Mouse (Mus musculus) MEL (cell line): ENCODE data around the gene Gm5615. TPM values are rescaled to one million over a fixed set of nuclear protein-coding genes. Genes with fewer than 3 reads are reported as not detected.

Source experiments
- DNase-seq: peaks from one replicate; pipeline ENCODE4 v3.0.0; 2011; ENCODE audit warnings: low read depth, low spot score
- H3K27ac ChIP-seq: 2 replicates; pipeline ENCODE4 v1.5.1; 2012; ENCODE audit warnings: low read depth, mild to moderate bottlenecking, control low read depth, low read length, moderate library complexity; ENCODE audit not compliant: control insufficient read depth
- H3K27me3 ChIP-seq, 2 experiments: fragments of 150-350 bp in 1 of 2; sonication (generic) in 1 of 2; 2 replicates each; pipeline ENCODE4 v1.6.1; 2012; ENCODE audit warnings: low read length in 2 of 2, mild to moderate bottlenecking in 2 of 2, improper control_type of control experiment in 1 of 2, moderate library complexity in 1 of 2; ENCODE audit not compliant: insufficient read depth in 2 of 2, control insufficient read depth in 1 of 2
- H3K36me3 ChIP-seq, 2 experiments: 2 replicates each; pipeline ENCODE4 v1.6.1; 2012 to 2014; ENCODE audit warnings: low read length in 2 of 2, improper control_type of control experiment in 1 of 2, inconsistent platforms in 1 of 2, mild to moderate bottlenecking in 1 of 2; ENCODE audit not compliant: insufficient read depth in 2 of 2, control insufficient read depth in 1 of 2
- H3K4me1 ChIP-seq, 2 experiments: fragments of 150-350 bp in 1 of 2; sonication (generic) in 1 of 2; 2 replicates each; pipeline ENCODE4 v1.6.1; 2012; ENCODE audit warnings: low read length in 2 of 2, improper control_type of control experiment in 1 of 2, mild to moderate bottlenecking in 1 of 2; ENCODE audit not compliant: insufficient read depth in 2 of 2, control insufficient read depth in 1 of 2
- H3K4me3 ChIP-seq, 2 experiments: fragments of 150-350 bp in 1 of 2; sonication (generic) in 1 of 2; 2 replicates each; pipeline ENCODE4 v1.5.1; 2012; ENCODE audit warnings: low read depth in 2 of 2, low read length in 2 of 2, mild to moderate bottlenecking in 2 of 2, moderate library complexity in 2 of 2, control low read depth in 1 of 2, improper control_type of control experiment in 1 of 2; ENCODE audit not compliant: control insufficient read depth in 1 of 2, insufficient read depth in 1 of 2
- H3K79me2 ChIP-seq: 2 replicates; pipeline ENCODE4 v1.6.1; 2012; ENCODE audit warnings: mild to moderate bottlenecking, low read length, moderate library complexity; ENCODE audit not compliant: control insufficient read depth, poor library complexity, insufficient read depth
- H3K9ac ChIP-seq: 2 replicates; pipeline ENCODE4 v1.6.1; 2012; ENCODE audit warnings: low read depth, mild to moderate bottlenecking, control low read depth, low read length, moderate library complexity; ENCODE audit not compliant: control insufficient read depth, poor library complexity, severe bottlenecking
- H3K9me3 ChIP-seq: fragments of 150-350 bp; sonication (generic); replicated peaks from 2 replicates; pipeline ENCODE4 v1.6.1; 2012; ENCODE audit warnings: mild to moderate bottlenecking, low read length, improper control_type of control experiment, moderate library complexity; ENCODE audit not compliant: insufficient read depth
- BHLHE40 ChIP-seq: IDR thresholded peaks from 2 replicates; pipeline ENCODE4 v1.6.1; 2012; ENCODE audit warnings: low read depth, mild to moderate bottlenecking, inconsistent platforms, low read length, improper control_type of control experiment, borderline replicate concordance
- E2F4 ChIP-seq: IDR thresholded peaks from 2 replicates; pipeline ENCODE4 v1.6.1; 2011; ENCODE audit warnings: low read depth, low read length, improper control_type of control experiment, borderline replicate concordance
- KAT2A ChIP-seq: conservative IDR thresholded peaks from 2 replicates; pipeline ENCODE4 v1.6.1; 2012; ENCODE audit warnings: low read depth, low read length, improper control_type of control experiment, inconsistent platforms
- MXI1 ChIP-seq: IDR thresholded peaks from 2 replicates; pipeline ENCODE4 v1.6.1; 2011; ENCODE audit warnings: mild to moderate bottlenecking, low read depth, low read length, improper control_type of control experiment
- RAD21 ChIP-seq: IDR thresholded peaks from 2 replicates; pipeline ENCODE4 v1.6.1; 2011; ENCODE audit warnings: mild to moderate bottlenecking, low read depth, low read length, improper control_type of control experiment
- TAL1 ChIP-seq: IDR thresholded peaks from 2 replicates; pipeline ENCODE4 v1.6.1; 2012; ENCODE audit warnings: mild to moderate bottlenecking, inconsistent platforms, low read length, moderate library complexity, mixed read lengths
- USF1 ChIP-seq: IDR thresholded peaks from 2 replicates; pipeline ENCODE4 v1.6.1; 2014; ENCODE audit warnings: low read depth, mild to moderate bottlenecking, inconsistent platforms, low read length, improper control_type of control experiment, moderate library complexity
- ZMIZ1 ChIP-seq: IDR thresholded peaks from 2 replicates; pipeline ENCODE4 v1.6.1; 2012; ENCODE audit warnings: low read depth, mild to moderate bottlenecking, inconsistent platforms, low read length, improper control_type of control experiment, moderate library complexity
- ZNF384 ChIP-seq: IDR thresholded peaks from 2 replicates; pipeline ENCODE4 v1.6.1; 2012; ENCODE audit warnings: low read depth, mild to moderate bottlenecking, inconsistent platforms, low read length, improper control_type of control experiment
- polyA plus RNA-seq, 2 experiments: library from polyadenylated mRNA; stranded (reverse) in 1 of 2; unstranded in 1 of 2; fragments of >175 nt in 1 of 2; fragments of >200 nt in 1 of 2; gene quantifications; 2 replicates each; pipeline versions ENCODE4 v1.2.1 to v1.2.4; 2012; ENCODE audit warnings: low replicate concordance in 2 of 2, low read depth in 1 of 2; ENCODE audit not compliant: insufficient read length in 2 of 2, insufficient read depth in 1 of 2, missing spikeins in 1 of 2
- total RNA-seq: library from RNA; depleted of rRNA; stranded (reverse); fragments of 300-350 nt; gene quantifications from 2 replicates; pipeline ENCODE4 v1.2.3, GENCODE M21; 2012; rRNA removed

Gene Gm5615
- total and polyA plus RNA-seq, 3 experiments, result not detected

- Histone ChIP-seq H3K9me3 (no peaks in the 10 kb centered on the region), H3K27me3 (no peaks in the 10 kb centered on the region), H3K79me2 (no peaks in the 10 kb centered on the region), H3K4me1 (no peaks in the 10 kb centered on the region), H3K9ac (no peak overlapping the region), H3K27ac (no peak overlapping the region), H3K4me3 (no peak overlapping the region), H3K36me3 (no peaks in the 10 kb centered on the region)
- TF ChIP-seq E2F4 (no peak), ZNF384 (no peak), KAT2A (no peak), TAL1 (no peak), MXI1 (no peak)
- DNase-seq, result no peak
Measured at GRCm38 (mm10) chr9:36504211-36504610, 37.6 kb downstream of the Gm5615 start.

DNA sequence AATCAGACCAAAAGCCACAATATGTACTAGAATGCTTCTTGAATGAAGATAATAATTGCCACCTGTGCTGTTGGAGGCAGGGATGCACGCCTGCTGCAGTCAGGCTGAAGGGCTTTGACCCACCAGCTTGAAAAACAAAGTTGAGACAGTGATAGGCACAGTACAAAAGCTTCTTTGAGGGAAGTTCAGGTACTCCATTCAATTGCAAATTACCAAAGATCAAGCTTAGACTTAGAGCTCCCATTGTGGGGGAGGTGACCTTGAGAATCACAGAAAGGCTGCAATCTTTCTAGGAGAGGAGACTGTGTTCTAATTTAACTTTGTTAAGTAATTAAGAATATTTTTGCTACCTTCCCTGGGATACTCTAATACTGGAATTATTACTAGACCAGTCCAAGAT is 45.9 kb downstream of the Gm5615 start:
- Histone ChIP-seq H3K27ac (no peak overlapping the region), H3K9me3 (no peaks in the 10 kb centered on the region), H3K36me3 (no peaks in the 10 kb centered on the region), H3K27me3 (no peaks in the 10 kb centered on the region), H3K9ac (no peak overlapping the region), H3K4me3 (no peak overlapping the region), H3K79me2 (no peaks in the 10 kb centered on the region), H3K4me1 (no peaks in the 10 kb centered on the region)
- no peak for DNase-seq
- TF ChIP-seq ZMIZ1, result no peak

DNA sequence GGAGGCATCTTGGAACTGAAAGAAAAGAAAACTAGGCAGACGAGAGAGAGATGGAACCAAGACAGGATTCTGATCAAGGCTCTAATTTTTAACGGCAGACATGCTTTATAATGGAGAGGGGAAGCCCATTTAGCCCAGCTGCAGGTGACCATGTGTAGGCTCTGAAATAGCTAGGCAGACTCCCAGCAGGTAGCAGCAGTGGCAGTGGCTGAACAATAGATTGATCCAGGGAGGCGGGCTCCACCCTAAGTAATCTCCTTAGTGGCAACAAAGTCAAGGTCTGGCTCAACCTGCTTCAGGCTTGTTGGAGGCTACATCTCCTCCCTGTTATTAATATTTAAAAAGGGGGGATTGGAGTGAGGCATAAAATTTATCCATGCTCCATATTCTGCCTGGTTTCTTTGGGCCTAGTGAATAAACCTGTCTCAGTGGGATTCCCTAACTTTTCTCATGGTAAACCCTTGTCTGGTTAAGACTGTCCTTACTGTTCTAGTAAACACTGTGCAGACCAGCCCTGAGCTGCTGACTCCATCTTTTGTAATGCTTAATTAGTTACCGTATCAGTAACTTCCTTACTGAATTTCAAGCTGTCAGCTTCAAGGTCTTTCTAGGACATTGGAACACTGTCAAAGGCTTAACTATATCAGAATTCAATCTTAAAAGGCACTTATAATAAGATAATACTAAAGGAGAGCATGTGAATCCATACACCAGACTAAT is 47.1 kb downstream of the Gm5615 start:
- Histone ChIP-seq H3K4me1 (no peaks in the 10 kb centered on the region), H3K9me3 (no peaks in the 10 kb centered on the region), H3K27ac (no peak overlapping the region), H3K36me3 (no peaks in the 10 kb centered on the region), H3K4me3 (no peak overlapping the region), H3K27me3 (no peaks in the 10 kb centered on the region), H3K79me2 (no peaks in the 10 kb centered on the region), H3K9ac (no peak overlapping the region)
- no peak for DNase-seq
- TF ChIP-seq ZNF384, result no peak
- no peak for TF ChIP-seq RAD21
- no peak for TF ChIP-seq USF1
- TF ChIP-seq BHLHE40, result no peak
- no peak for TF ChIP-seq TAL1

Other genes starting within 250 kb of the Gm5615 start
- not detected in 2 replicates for gene Gm7257, start 110.1 kb downstream of the Gm5615 start, total RNA-seq
- gene Gm7257, start 110.1 kb downstream of the Gm5615 start, polyA plus RNA-seq, result not detected
- gene Gm9513, start 66.3 kb downstream of the Gm5615 start, total RNA-seq, result not detected in 2 replicates
- not detected for gene Gm9513, start 66.3 kb downstream of the Gm5615 start, polyA plus RNA-seq
- gene Gm17689, start 40.7 kb upstream of the Gm5615 start, total RNA-seq, result not detected in 2 replicates
- not detected for gene Gm17689, start 40.7 kb upstream of the Gm5615 start, polyA plus RNA-seq
- not detected in 2 replicates for gene A630095E13Rik, start 101.4 kb upstream of the Gm5615 start, total RNA-seq
- gene A630095E13Rik, start 101.4 kb upstream of the Gm5615 start, polyA plus RNA-seq, result not detected
- not detected in 2 replicates for gene Acrv1, start 151.3 kb upstream of the Gm5615 start, total RNA-seq
- gene Acrv1, start 151.3 kb upstream of the Gm5615 start, polyA plus RNA-seq, result under 1 TPM in 1 of 2 experiments, not detected in 1; 0.18 TPM
- 26.7 and 31.1 TPM in 2 replicates for gene Chek1, start 185.1 kb upstream of the Gm5615 start, total RNA-seq
- 10 to 100 TPM in 1 of 2 experiments, not detected in 1; 33.3 TPM for gene Chek1, start 185.1 kb upstream of the Gm5615 start, polyA plus RNA-seq
- 232 and 283 TPM in 2 replicates for gene Stt3a, start 225.7 kb upstream of the Gm5615 start, total RNA-seq
- gene Stt3a, start 225.7 kb upstream of the Gm5615 start, polyA plus RNA-seq, result 100 to 1,000 TPM; 142 to 174 TPM